16 mouse cellular contexts compared by ENCODE assay signal in the genomic region with DNA sequence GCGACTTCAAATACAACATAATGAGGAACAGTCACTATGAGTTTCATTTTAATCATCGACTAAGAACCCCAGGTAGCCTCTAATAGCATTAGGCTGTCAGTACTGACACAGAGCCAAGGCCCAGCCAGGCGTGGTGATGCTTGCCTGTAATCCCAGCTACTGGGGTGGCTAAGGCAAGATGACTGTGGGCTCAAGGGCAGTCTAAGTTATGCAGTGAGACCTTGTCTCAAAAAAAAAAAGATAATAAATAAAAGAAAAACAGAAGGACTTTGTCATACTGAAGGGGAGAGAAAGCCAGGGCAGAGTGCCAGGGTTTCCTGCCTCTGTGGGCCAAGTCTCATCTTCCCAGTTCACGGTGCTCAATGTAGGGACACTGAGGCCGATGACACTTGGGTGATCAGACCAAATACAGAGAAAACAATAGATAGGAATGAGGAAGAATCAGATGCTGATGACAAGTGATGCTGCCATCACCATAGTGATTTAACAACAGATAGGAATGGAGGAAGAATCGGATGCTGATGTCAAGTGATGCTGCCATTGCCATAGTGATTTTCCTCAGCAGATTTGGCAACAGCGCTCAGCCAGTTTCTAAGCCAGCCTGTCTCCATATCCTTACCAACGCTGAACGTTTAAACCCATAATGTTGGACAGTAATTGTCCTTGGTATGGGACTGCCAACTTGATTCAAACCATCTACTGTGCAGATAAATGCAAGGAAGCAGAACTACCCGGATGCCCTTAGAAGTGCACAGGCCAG. TPM values are rescaled to one million over a fixed set of nuclear protein-coding genes. Genes with fewer than 3 reads are reported as not detected.
A peak's percentile ranks its signal among the peaks of the same experiment; 100 is the strongest.
DNase-seq lines count a peak whose midpoint lies in the region; ATAC-seq and TF ChIP-seq lines count a peak whose summit lies in the region.
"Had no signal": no experiment of that assay in that cellular context is flagged by ENCODE, and none has a peak within 500 bp of the region (broad histone marks: within the 10 kb centered on the region; RNA-seq: fewer than 3 reads in every experiment).

No protein-coding gene starts in this region.

- H3K9ac ChIP-seq in neural tube, embryonic 13.5 days = no peak overlapping the region
- H3K9ac ChIP-seq in forebrain, postnatal 0 days = no peak overlapping the region
- H3K9ac ChIP-seq in neural tube, embryonic 15.5 days (replicated peaks) = no peak overlapping the region
- H3K9ac ChIP-seq in heart, embryonic 12.5 days = no peak overlapping the region
- H3K9ac ChIP-seq: heart, embryonic 13.5 days; kidney, embryonic 15.5 days had no signal

- H3K36me3 ChIP-seq in neural tube, embryonic 13.5 days = no peaks in the 10 kb centered on the region
- no peaks in the 10 kb centered on the region for H3K36me3 ChIP-seq in forebrain, postnatal 0 days (ENCODE audit: insufficient read depth)
- no peaks in the 10 kb centered on the region for H3K36me3 ChIP-seq in neural tube, embryonic 15.5 days
- no peaks in the 10 kb centered on the region for H3K36me3 ChIP-seq in heart, embryonic 12.5 days
- H3K36me3 ChIP-seq: heart, embryonic 13.5 days; kidney, embryonic 15.5 days had no signal

- peak overlapping the region; percentile 57 for H3K27ac ChIP-seq in neural tube, embryonic 13.5 days (replicated peaks)
- H3K27ac ChIP-seq in forebrain, postnatal 0 days (ENCODE audit: low read depth, low read length) = no peak overlapping the region
- H3K27ac ChIP-seq in neural tube, embryonic 15.5 days (replicated peaks) = 0 out of 2 replicates have a peak overlapping the region, but pooled peaks have one; percentile 6
- H3K27ac ChIP-seq in heart, embryonic 12.5 days (ENCODE audit: poor library complexity, severe bottlenecking) = no peak overlapping the region
- H3K27ac ChIP-seq: heart, embryonic 13.5 days; kidney, embryonic 15.5 days had no signal

- no peaks in the 10 kb centered on the region for H3K9me3 ChIP-seq in neural tube, embryonic 13.5 days
- no peaks in the 10 kb centered on the region for H3K9me3 ChIP-seq in forebrain, postnatal 0 days (ENCODE audit: low read length)
- no peaks in the 10 kb centered on the region for H3K9me3 ChIP-seq in neural tube, embryonic 15.5 days (replicated peaks)
- no peaks in the 10 kb centered on the region for H3K9me3 ChIP-seq in heart, embryonic 12.5 days (replicated peaks)
- H3K9me3 ChIP-seq: heart, embryonic 13.5 days; kidney, embryonic 15.5 days had no signal

- intact Hi-C loops in heart, postnatal 25 days (cut with DNase I) = no loop called here

- H3K4me3 ChIP-seq in neural tube, embryonic 13.5 days = no peak overlapping the region
- no peak overlapping the region for H3K4me3 ChIP-seq in forebrain, postnatal 0 days (ENCODE audit: low read depth, low read length)
- no peak overlapping the region for H3K4me3 ChIP-seq in neural tube, embryonic 15.5 days (replicated peaks)
- no peak overlapping the region for H3K4me3 ChIP-seq in heart, embryonic 12.5 days
- H3K4me3 ChIP-seq: heart, embryonic 13.5 days; kidney, embryonic 15.5 days had no signal

- DNase-seq in heart, adult 11 months = peak; percentile 42
- DNase-seq in heart, postnatal 25 days (ENCODE audit: low spot score) = no peak
- no peak for DNase-seq in neural tube, embryonic 10.5 days (ENCODE audit: extremely low spot score, low spot score)
- peak; percentile 63 for DNase-seq in forebrain, postnatal 0 days
- no peak for DNase-seq in liver
- DNase-seq: cerebellum, adult 11-12 months; gastrocnemius, postnatal 10 days; right cerebral cortex, postnatal 25 days; thymus, postnatal 36 days had no signal

- H3K4me1 ChIP-seq in neural tube, embryonic 13.5 days (replicated peaks) = peaks cover 21% of the 10 kb centered on the region
- no peaks in the 10 kb centered on the region for H3K4me1 ChIP-seq in forebrain, postnatal 0 days (ENCODE audit: insufficient read depth)
- peaks cover 12% of the 10 kb centered on the region for H3K4me1 ChIP-seq in neural tube, embryonic 15.5 days
- no peaks in the 10 kb centered on the region for H3K4me1 ChIP-seq in heart, embryonic 12.5 days (replicated peaks)
- H3K4me1 ChIP-seq: heart, embryonic 13.5 days; kidney, embryonic 15.5 days had no signal

- ATAC-seq in neural tube, embryonic 13.5 days (ENCODE audit: low read depth) = peak; percentile 63
- ATAC-seq in forebrain, postnatal 0 days = peak; percentile 79
- ATAC-seq in neural tube, embryonic 15.5 days (ENCODE audit: low FRiP score) = no peak
- ATAC-seq in heart, embryonic 12.5 days (ENCODE audit: insufficient number of reproducible peaks, low FRiP score) = no peak
- ATAC-seq: lung, postnatal 0 days had no signal

- WGBS in neural tube, embryonic 13.5 days = 75% methylated on average over 10 of the region's 10 CpGs
- 48% methylated on average over 10 of the region's 10 CpGs for WGBS in forebrain, postnatal 0 days
- WGBS in neural tube, embryonic 15.5 days = 74% methylated on average over 10 of the region's 10 CpGs
- WGBS in heart, embryonic 12.5 days = 84% methylated on average over 10 of the region's 10 CpGs

- H3K27me3 ChIP-seq in neural tube, embryonic 13.5 days = no peaks in the 10 kb centered on the region
- no peaks in the 10 kb centered on the region for H3K27me3 ChIP-seq in forebrain, postnatal 0 days (ENCODE audit: insufficient read depth, low read length)
- no peaks in the 10 kb centered on the region for H3K27me3 ChIP-seq in neural tube, embryonic 15.5 days (replicated peaks)
- H3K27me3 ChIP-seq in heart, embryonic 12.5 days (replicated peaks) = no peaks in the 10 kb centered on the region
- H3K27me3 ChIP-seq: heart, embryonic 13.5 days; kidney, embryonic 15.5 days had no signal

- TF ChIP-seq CTCF in forebrain, postnatal 0 days (IDR thresholded peaks at IDR 0.05; ENCODE audit: low read depth) = no peak

- no peak overlapping the region for H3K4me2 ChIP-seq in neural tube, embryonic 13.5 days
- H3K4me2 ChIP-seq in forebrain, postnatal 0 days (ENCODE audit: low read depth) = no peak overlapping the region
- no peak overlapping the region for H3K4me2 ChIP-seq in neural tube, embryonic 15.5 days
- H3K4me2 ChIP-seq in heart, embryonic 12.5 days = no peak overlapping the region
- H3K4me2 ChIP-seq: heart, embryonic 13.5 days; kidney, embryonic 15.5 days had no signal

RNA-seq across cellular contexts. Expression of gene Ak5, which starts 42.9 kb away (rescaled TPM):
- not detected for total RNA-seq in heart, postnatal 25 days (2021)
- polyA plus RNA-seq in neural tube, embryonic 13.5 days (2015; fragmentation: Nextera tagmentation; extraction: Ambion mirVana) = 7.2 and 7.3 TPM in 2 replicates
- total RNA-seq in forebrain, postnatal 0 days (2014; rRNA removed) = 14.6 and 14.8 TPM in 2 replicates
- polyA plus RNA-seq in forebrain, postnatal 0 days (2015; fragmentation: Nextera tagmentation; extraction: Ambion mirVana) = 18.0 and 27.2 TPM in 2 replicates
- polyA plus RNA-seq in neural tube, embryonic 15.5 days (2015; fragmentation: Nextera tagmentation; extraction: Ambion mirVana) = 22.7 and 24.4 TPM in 2 replicates
- polyA plus RNA-seq in heart, embryonic 12.5 days (2016; fragmentation: Nextera tagmentation; extraction: Ambion mirVana) = 1.6 and 1.8 TPM in 2 replicates
- total RNA-seq: liver, adult 2 months had no signal
- polyA plus RNA-seq: liver, adult 2 months had no signal

Comparison
In these comparisons a context has a peak if more than half of its experiments do, and no peak if none do; other contexts are left out.
1. DNase-seq: peak in heart, adult 11 months (single experiment) and forebrain, postnatal 0 days (single experiment); none in heart, postnatal 25 days (single experiment), neural tube, embryonic 10.5 days (single experiment) and liver (single experiment).
2. ATAC-seq: peak in neural tube, embryonic 13.5 days (single experiment) and forebrain, postnatal 0 days (single experiment); none in neural tube, embryonic 15.5 days (single experiment) and heart, embryonic 12.5 days (single experiment).
3. H3K27ac ChIP-seq: peak in neural tube, embryonic 13.5 days (single experiment) and neural tube, embryonic 15.5 days (single experiment); none in forebrain, postnatal 0 days (single experiment) and heart, embryonic 12.5 days (single experiment).